In genomic region chr8:128023661-128024060, GRCm38 (mm10) we compare ENCODE assay signal across 21 mouse cellular contexts.
DNase-seq lines count a peak whose midpoint lies in the region; ATAC-seq and TF ChIP-seq lines count a peak whose summit lies in the region.
"Had no signal": no experiment of that assay in that cellular context is flagged by ENCODE, and none has a peak within 500 bp of the region (broad histone marks: within the 10 kb centered on the region; RNA-seq: fewer than 3 reads in every experiment).

No protein-coding gene starts in this region.

- H3K27me3 ChIP-seq in kidney, embryonic 15.5 days, result no peaks in the 10 kb centered on the region
- no peaks in the 10 kb centered on the region for H3K27me3 ChIP-seq in midbrain, embryonic 11.5 days (ENCODE audit: control insufficient read depth, insufficient read depth, low read length)
- H3K27me3 ChIP-seq in midbrain, postnatal 0 days (ENCODE audit: insufficient read depth, low read length), result no peaks in the 10 kb centered on the region
- no peaks in the 10 kb centered on the region for H3K27me3 ChIP-seq in intestine, embryonic 16.5 days (replicated peaks; ENCODE audit: control insufficient read depth, insufficient read depth, low read length)
- H3K27me3 ChIP-seq: megakaryocyte, embryonic 14.5 days had no signal

- 52% methylated on average over 2 of the region's 2 CpGs for WGBS in kidney, embryonic 15.5 days
- WGBS in midbrain, embryonic 11.5 days, result 79% methylated on average over 2 of the region's 2 CpGs
- 55% methylated on average over 2 of the region's 2 CpGs for WGBS in midbrain, postnatal 0 days
- WGBS in intestine, embryonic 16.5 days, result 43% methylated on average over 2 of the region's 2 CpGs

- H3K9ac ChIP-seq in kidney, embryonic 15.5 days, result no peak overlapping the region
- no peak overlapping the region for H3K9ac ChIP-seq in midbrain, embryonic 11.5 days (ENCODE audit: low read length)
- H3K9ac ChIP-seq in midbrain, postnatal 0 days (replicated peaks; ENCODE audit: low read length, poor library complexity, severe bottlenecking), result no peak overlapping the region
- no peak overlapping the region for H3K9ac ChIP-seq in intestine, embryonic 16.5 days (ENCODE audit: low read depth, low read length)

- H3K4me2 ChIP-seq in kidney, embryonic 15.5 days, result no peak overlapping the region
- no peak overlapping the region for H3K4me2 ChIP-seq in midbrain, embryonic 11.5 days
- no peak overlapping the region for H3K4me2 ChIP-seq in midbrain, postnatal 0 days (ENCODE audit: low read depth, low read length, poor library complexity, severe bottlenecking)
- no peak overlapping the region for H3K4me2 ChIP-seq in intestine, embryonic 16.5 days (ENCODE audit: low read depth, low read length)

- DNase-seq in heart, adult 11 months, result peak; percentile 69
- DNase-seq in heart, adult 9 months (ENCODE audit: low spot score in 2 of 2), result no peak
- DNase-seq in kidney, postnatal 10 days, result no peak
- DNase-seq in midbrain, embryonic 11.5 days (ENCODE audit: low spot score, missing footprints), result peak; percentile 74
- DNase-seq in midbrain, postnatal 0 days (ENCODE audit: low spot score), result no peak
- DNase-seq in retina, postnatal 1 day, result no peak
- DNase-seq: adrenal gland, postnatal 14 days; cerebellum, adult 9-10 months; gastrocnemius, postnatal 14 days; heart, adult 18-20 months; kidney, adult 8-10 months; layer of hippocampus, adult 9-11 months; liver; thymus, postnatal 14 days had no signal

- TF ChIP-seq CTCF in midbrain, postnatal 0 days (IDR thresholded peaks at IDR 0.05), result no peak

- H3K9me3 ChIP-seq in kidney, embryonic 15.5 days (replicated peaks), result no peaks in the 10 kb centered on the region
- H3K9me3 ChIP-seq in midbrain, embryonic 11.5 days (ENCODE audit: control insufficient read depth, low read length), result no peaks in the 10 kb centered on the region
- no peaks in the 10 kb centered on the region for H3K9me3 ChIP-seq in midbrain, postnatal 0 days (ENCODE audit: low read length)
- no peaks in the 10 kb centered on the region for H3K9me3 ChIP-seq in intestine, embryonic 16.5 days (ENCODE audit: control insufficient read depth, low read length)
- H3K9me3 ChIP-seq: forebrain, embryonic 10.5 days had no signal

- no peak for ATAC-seq in kidney, embryonic 15.5 days (replicated peaks; ENCODE audit: low FRiP score)
- no peak for ATAC-seq in midbrain, embryonic 11.5 days (ENCODE audit: low FRiP score)
- ATAC-seq in midbrain, postnatal 0 days (ENCODE audit: low FRiP score), result no peak
- ATAC-seq in intestine, embryonic 16.5 days, result no peak
- ATAC-seq: forebrain, embryonic 16.5 days; hindbrain, postnatal 0 days had no signal

- H3K36me3 ChIP-seq in kidney, embryonic 15.5 days, result no peaks in the 10 kb centered on the region
- H3K36me3 ChIP-seq in midbrain, embryonic 11.5 days (ENCODE audit: control insufficient read depth, insufficient read depth, low read length), result no peaks in the 10 kb centered on the region
- H3K36me3 ChIP-seq in midbrain, postnatal 0 days (ENCODE audit: insufficient read depth, low read length), result no peaks in the 10 kb centered on the region
- H3K36me3 ChIP-seq in intestine, embryonic 16.5 days (ENCODE audit: control insufficient read depth, insufficient read depth, low read length), result no peaks in the 10 kb centered on the region
- H3K36me3 ChIP-seq: forebrain, embryonic 10.5 days had no signal

- H3K4me1 ChIP-seq in kidney, embryonic 15.5 days, result peaks cover 22% of the 10 kb centered on the region
- peaks cover 19% of the 10 kb centered on the region; the same call in 1 of the 2 replicates for H3K4me1 ChIP-seq in midbrain, embryonic 11.5 days (ENCODE audit: control insufficient read depth, insufficient read depth, low read length)
- H3K4me1 ChIP-seq in midbrain, postnatal 0 days (ENCODE audit: insufficient read depth, low read length), result no peaks in the 10 kb centered on the region
- H3K4me1 ChIP-seq in intestine, embryonic 16.5 days (ENCODE audit: control insufficient read depth, insufficient read depth, low read length), result peaks cover 10% of the 10 kb centered on the region
- H3K4me1 ChIP-seq: megakaryocyte, embryonic 14.5 days had no signal

- H3K4me3 ChIP-seq in kidney, embryonic 15.5 days (replicated peaks), result no peak overlapping the region
- H3K4me3 ChIP-seq in midbrain, embryonic 11.5 days (ENCODE audit: low read depth, low read length), result no peak overlapping the region
- H3K4me3 ChIP-seq in midbrain, postnatal 0 days (ENCODE audit: low read depth, low read length), result no peak overlapping the region
- no peak overlapping the region for H3K4me3 ChIP-seq in intestine, embryonic 16.5 days (ENCODE audit: low read length)
- H3K4me3 ChIP-seq: forebrain, embryonic 10.5 days; left cerebral cortex, adult 2 months; megakaryocyte, embryonic 14.5 days had no signal

- 0 out of 2 replicates have a peak overlapping the region, but pooled peaks have one; percentile 68 for H3K27ac ChIP-seq in kidney, embryonic 15.5 days
- no peak overlapping the region for H3K27ac ChIP-seq in midbrain, embryonic 11.5 days (ENCODE audit: low read depth, low read length)
- no peak overlapping the region for H3K27ac ChIP-seq in midbrain, postnatal 0 days (ENCODE audit: low read depth, low read length)
- H3K27ac ChIP-seq in intestine, embryonic 16.5 days (ENCODE audit: low read length), result peak overlapping the region; percentile 63; the same call in 1 of the 2 replicates
- H3K27ac ChIP-seq: hindbrain, postnatal 0 days; left cerebral cortex, adult 2 months had no signal

Comparison
In these comparisons a context has a peak if more than half of its experiments do, and no peak if none do; other contexts are left out.
1. DNase-seq: peak in heart, adult 11 months (single experiment) and midbrain, embryonic 11.5 days (single experiment); none in heart, adult 9 months (0 of 2), kidney, postnatal 10 days (single experiment), midbrain, postnatal 0 days (single experiment) and retina, postnatal 1 day (single experiment).
2. H3K27ac ChIP-seq: peak in kidney, embryonic 15.5 days (single experiment) and intestine, embryonic 16.5 days (single experiment); none in midbrain, embryonic 11.5 days (single experiment) and midbrain, postnatal 0 days (single experiment).